10 mouse cellular contexts compared by ENCODE assay signal in genomic region chr7:141009665-141010064, GRCm38 (mm10). TPM values are rescaled to one million over a fixed set of nuclear protein-coding genes. Genes with fewer than 3 reads are reported as not detected.
DNase-seq lines count a peak whose midpoint lies in the region; ATAC-seq and TF ChIP-seq lines count a peak whose summit lies in the region.
"Had no signal": no experiment of that assay in that cellular context is flagged by ENCODE, and none has a peak within 500 bp of the region (broad histone marks: within the 10 kb centered on the region; RNA-seq: fewer than 3 reads in every experiment).

No protein-coding gene starts in this region.

- H3K27ac ChIP-seq in kidney, adult 2 months (ENCODE audit: insufficient read depth, low read depth, low read length), result peak overlapping the region; percentile 62
- peak overlapping the region; percentile 95 for H3K27ac ChIP-seq in embryonic fibroblast, embryonic 13.5 days (ENCODE audit: insufficient read depth, low read length)
- no peak overlapping the region for H3K27ac ChIP-seq in liver, embryonic 12.5 days
- H3K27ac ChIP-seq: forebrain, embryonic 15.5 days had no signal

- peaks cover 29% of the 10 kb centered on the region for H3K9me3 ChIP-seq in E14TG2a.4 (ENCODE audit: low read length)
- H3K9me3 ChIP-seq in liver, embryonic 12.5 days (replicated peaks), result no peaks in the 10 kb centered on the region
- H3K9me3 ChIP-seq: forebrain, embryonic 15.5 days had no signal

- H3K9ac ChIP-seq in liver, embryonic 12.5 days, result no peak overlapping the region
- H3K9ac ChIP-seq: forebrain, embryonic 15.5 days had no signal

- no peaks in the 10 kb centered on the region for H3K27me3 ChIP-seq in kidney, adult 2 months (replicated peaks; ENCODE audit: control insufficient read depth, insufficient read depth, low read length)
- H3K27me3 ChIP-seq in E14TG2a.4 (ENCODE audit: insufficient read depth, low read length), result no peaks in the 10 kb centered on the region
- no peaks in the 10 kb centered on the region for H3K27me3 ChIP-seq in liver, embryonic 12.5 days (replicated peaks)
- H3K27me3 ChIP-seq: forebrain, embryonic 15.5 days had no signal

- H3K4me3 ChIP-seq in kidney, adult 2 months (ENCODE audit: insufficient read depth, low read depth, low read length), result peak overlapping the region; percentile 48
- H3K4me3 ChIP-seq in E14TG2a.4 (replicated peaks; ENCODE audit: low read length), result peak overlapping the region; percentile 76
- peak overlapping the region; percentile 78 for H3K4me3 ChIP-seq in embryonic fibroblast, embryonic 13.5 days (ENCODE audit: insufficient read depth, low read length)
- H3K4me3 ChIP-seq in liver, embryonic 12.5 days, result no peak overlapping the region

- ATAC-seq in liver, embryonic 12.5 days, result no peak
- no peak for ATAC-seq in cerebellum, adult (ENCODE audit: insufficient number of reproducible peaks, low FRiP score, low TSS enrichment)
- ATAC-seq: forebrain, embryonic 15.5 days; midbrain, embryonic 16.5 days had no signal

- TF ChIP-seq POLR2A in kidney, adult 2 months (IDR thresholded peaks at IDR 0.05; ENCODE audit: low read depth, low read length), result no peak
- TF ChIP-seq POLR2A in embryonic fibroblast, embryonic 13.5 days (IDR thresholded peaks at IDR 0.05; ENCODE audit: low read depth, low read length), result peak; percentile 29; the same call in 1 of the 2 replicates

- no peaks in the 10 kb centered on the region for H3K36me3 ChIP-seq in kidney, adult 2 months (ENCODE audit: control insufficient read depth, insufficient read depth, low read length)
- H3K36me3 ChIP-seq in E14TG2a.4 (ENCODE audit: insufficient read depth, low read length), result peaks cover 7% of the 10 kb centered on the region; the same call in 1 of the 2 replicates
- no peaks in the 10 kb centered on the region for H3K36me3 ChIP-seq in liver, embryonic 12.5 days
- H3K36me3 ChIP-seq: forebrain, embryonic 15.5 days had no signal

- no peak for TF ChIP-seq CTCF in kidney, adult 2 months (conservative IDR thresholded peaks at IDR 0.05; ENCODE audit: insufficient read depth, insufficient read length, low read depth, low read length)
- no peak for TF ChIP-seq CTCF in E14TG2a.4 (conservative IDR thresholded peaks at IDR 0.05; ENCODE audit: low read length)
- TF ChIP-seq CTCF in embryonic fibroblast, embryonic 13.5 days (IDR thresholded peaks at IDR 0.05; ENCODE audit: borderline replicate concordance, insufficient read depth, low read length), result no peak

- DNase-seq in kidney, adult 2 months, result no peak
- no peak for DNase-seq in kidney, adult 8-10 months
- DNase-seq in cerebellum, adult 9-11 months, result no peak
- DNase-seq in gastrocnemius, postnatal 4 days (ENCODE audit: low spot score in 2 of 2), result no peak

- H3K4me1 ChIP-seq in kidney, adult 2 months (ENCODE audit: control insufficient read depth, insufficient read depth, low read length), result 0 out of 2 replicates have a peak, but pooled peaks cover 3% of the 10 kb centered on the region
- peaks cover 75% of the 10 kb centered on the region for H3K4me1 ChIP-seq in E14TG2a.4 (replicated peaks; ENCODE audit: low read depth, low read length)
- 0 out of 2 replicates have a peak, but pooled peaks cover 2% of the 10 kb centered on the region for H3K4me1 ChIP-seq in embryonic fibroblast, embryonic 13.5 days (ENCODE audit: control insufficient read depth, insufficient read depth, low read length)
- H3K4me1 ChIP-seq in liver, embryonic 12.5 days, result peaks cover 42% of the 10 kb centered on the region

- H3K4me2 ChIP-seq in liver, embryonic 12.5 days, result peak overlapping the region; percentile 59

- 74% methylated on average over 9 of the region's 9 CpGs for WGBS in kidney, adult 2 months
- WGBS in liver, embryonic 12.5 days (ENCODE audit: insufficient replicate concordance), result 68% methylated on average over 9 of the region's 9 CpGs

RNA-seq across cellular contexts. Expression of gene Ifitm3, which starts 0.9 kb away (rescaled TPM):
- polyA plus RNA-seq in kidney, adult 2 months (2012; rRNA removed), result 259 and 313 TPM in 2 replicates
- polyA plus RNA-seq in embryonic fibroblast, embryonic 13.5 days (2011; ENCODE audit: insufficient read length, low read depth, missing spikeins), result 1,040 and 1,188 TPM in 2 replicates
- 35.7 TPM in 2 replicates for polyA plus RNA-seq in liver, embryonic 12.5 days (2016; fragmentation: Nextera tagmentation; extraction: Ambion mirVana)
- total RNA-seq in gastrocnemius, postnatal 4 days (2021), result 10 to 100 TPM; 75.0 to 79.2 TPM

RNA-seq across cellular contexts. Expression of gene Ifitm6, which starts 8.1 kb away (rescaled TPM):
- 1.6 and 2.3 TPM in 2 replicates for polyA plus RNA-seq in kidney, adult 2 months (2012; rRNA removed)
- polyA plus RNA-seq in embryonic fibroblast, embryonic 13.5 days (2011; ENCODE audit: insufficient read length, low read depth, missing spikeins), result not detected in 2 replicates
- polyA plus RNA-seq in liver, embryonic 12.5 days (2016; fragmentation: Nextera tagmentation; extraction: Ambion mirVana), result 1.4 and 2.7 TPM in 2 replicates
- total RNA-seq in gastrocnemius, postnatal 4 days (2021), result 1 to 10 TPM in 1 of 2 experiments, not detected in 1; 1.2 TPM
- polyA plus RNA-seq: forebrain, embryonic 15.5 days had no signal

RNA-seq across cellular contexts. Expression of gene Gm17387, which starts 19.3 kb away (rescaled TPM):
- not detected in 2 replicates for polyA plus RNA-seq in kidney, adult 2 months (2012; rRNA removed)
- not detected in 2 replicates for polyA plus RNA-seq in embryonic fibroblast, embryonic 13.5 days (2011; ENCODE audit: insufficient read length, low read depth, missing spikeins)
- not detected in 2 replicates for polyA plus RNA-seq in liver, embryonic 12.5 days (2016; fragmentation: Nextera tagmentation; extraction: Ambion mirVana)
- not detected for total RNA-seq in gastrocnemius, postnatal 4 days (2021)
- polyA plus RNA-seq: forebrain, embryonic 15.5 days; midbrain, embryonic 16.5 days had no signal

RNA-seq across cellular contexts. Expression of gene Ifitm1, which starts 42.6 kb away (rescaled TPM):
- 125 and 135 TPM in 2 replicates for polyA plus RNA-seq in kidney, adult 2 months (2012; rRNA removed)
- polyA plus RNA-seq in embryonic fibroblast, embryonic 13.5 days (2011; ENCODE audit: insufficient read length, low read depth, missing spikeins), result 5.1 and 16.5 TPM in 2 replicates
- polyA plus RNA-seq in liver, embryonic 12.5 days (2016; fragmentation: Nextera tagmentation; extraction: Ambion mirVana), result 19.5 and 23.4 TPM in 2 replicates
- total RNA-seq in gastrocnemius, postnatal 4 days (2021), result 1 to 10 TPM; 4.9 to 8.2 TPM

RNA-seq across cellular contexts. Expression of gene B4galnt4, which starts 51.2 kb away (rescaled TPM):
- 0.16 and 0.44 TPM in 2 replicates for polyA plus RNA-seq in kidney, adult 2 months (2012; rRNA removed)
- 0.53 and 1.6 TPM in 2 replicates for polyA plus RNA-seq in embryonic fibroblast, embryonic 13.5 days (2011; ENCODE audit: insufficient read length, low read depth, missing spikeins)
- 1.9 and 2.3 TPM in 2 replicates for polyA plus RNA-seq in liver, embryonic 12.5 days (2016; fragmentation: Nextera tagmentation; extraction: Ambion mirVana)
- under 1 TPM; 0.22 to 0.62 TPM for total RNA-seq in gastrocnemius, postnatal 4 days (2021)
